Mouse (Mus musculus) stomach, embryonic 16.5 days (tissue): Measurements from ENCODE around the gene Gm20883. TPM values are rescaled to one million over a fixed set of nuclear protein-coding genes. Genes with fewer than 3 reads are reported as not detected.
"Not testable (repeated sequence)": the region's sequence is repeated elsewhere in the genome, so short reads cannot be mapped to it uniquely, and the experiment has no call there.

ENCODE experiments used
- ATAC-seq: fragments of 200-750 bp; cut with Nextera tagmentation; 2 replicates; pipeline ENCODE4 v1.8.0; 2017; ENCODE audit warnings: moderate number of reproducible peaks, moderate TSS enrichment; ENCODE audit not compliant: insufficient read depth, low FRiP score
- H3K27ac ChIP-seq: fragments of 300-500 bp; sonication (generic); 2 replicates; pipeline ENCODE4 v1.5.1; 2014; ENCODE audit warnings: low read length
- H3K27me3 ChIP-seq: fragments of 300-500 bp; sonication (generic); 2 replicates; pipeline ENCODE4 v1.6.1; 2014; ENCODE audit warnings: low read length, control low read depth, mixed read lengths; ENCODE audit not compliant: control insufficient read depth, insufficient read depth
- H3K36me3 ChIP-seq: fragments of 300-500 bp; sonication (generic); 2 replicates; pipeline ENCODE4 v1.6.1; 2014; ENCODE audit warnings: low read length; ENCODE audit not compliant: control insufficient read depth, insufficient read depth
- H3K4me1 ChIP-seq: fragments of 300-500 bp; sonication (generic); 2 replicates; pipeline ENCODE4 v1.6.1; 2014; ENCODE audit warnings: low read length, control low read depth, mixed read lengths; ENCODE audit not compliant: control insufficient read depth, insufficient read depth
- H3K4me2 ChIP-seq: fragments of 300-500 bp; sonication (generic); 2 replicates; pipeline ENCODE4 v1.6.1; 2014; ENCODE audit warnings: low read depth, low read length, mixed read lengths
- H3K4me3 ChIP-seq: fragments of 300-500 bp; sonication (generic); replicated peaks from 2 replicates; pipeline ENCODE4 v1.5.1; 2014; ENCODE audit warnings: mild to moderate bottlenecking, low read length
- H3K9ac ChIP-seq: fragments of 300-500 bp; sonication (generic); 2 replicates; pipeline ENCODE4 v1.6.1; 2014; ENCODE audit warnings: low read length
- H3K9me3 ChIP-seq: fragments of 300-500 bp; sonication (generic); replicated peaks from 2 replicates; pipeline ENCODE4 v1.6.1; 2016; ENCODE audit warnings: low read length, control low read depth; ENCODE audit not compliant: control insufficient read depth
- WGBS: fragments of 180-500 bp; shearing (Covaris S2); extraction: QIAGEN DNeasy Blood & Tissue Kit; methylation state at CpG from one replicate; pipeline ENCODE4 v1.1.7; 2014; 5-methylcytosine and 5-hydroxymethylcytosine counted together
- polyA plus RNA-seq: library from polyadenylated mRNA; unstranded; fragments of >200 nt; fragmentation: Nextera tagmentation; extraction: Ambion mirVana; gene quantifications from 2 replicates; pipeline ENCODE4 v1.2.1, GENCODE M21; 2015

Gm20883 gene
- polyA plus RNA-seq, result not detected in 2 replicates

GRCm38 (mm10) chrY:50607951-50608350, at the start of gene Gm20883:
Gene Gm20883 (plus strand): TSS chrY:50608251.
- not testable (repeated sequence) for H3K4me3 ChIP-seq, H3K27ac ChIP-seq, H3K9me3 ChIP-seq, H3K9ac ChIP-seq, H3K36me3 ChIP-seq, H3K27me3 ChIP-seq, ATAC-seq, H3K4me2 ChIP-seq, H3K4me1 ChIP-seq
- no CpG with 5 or more reads among the region's 6 CpGs for WGBS
